In the genomic region with DNA sequence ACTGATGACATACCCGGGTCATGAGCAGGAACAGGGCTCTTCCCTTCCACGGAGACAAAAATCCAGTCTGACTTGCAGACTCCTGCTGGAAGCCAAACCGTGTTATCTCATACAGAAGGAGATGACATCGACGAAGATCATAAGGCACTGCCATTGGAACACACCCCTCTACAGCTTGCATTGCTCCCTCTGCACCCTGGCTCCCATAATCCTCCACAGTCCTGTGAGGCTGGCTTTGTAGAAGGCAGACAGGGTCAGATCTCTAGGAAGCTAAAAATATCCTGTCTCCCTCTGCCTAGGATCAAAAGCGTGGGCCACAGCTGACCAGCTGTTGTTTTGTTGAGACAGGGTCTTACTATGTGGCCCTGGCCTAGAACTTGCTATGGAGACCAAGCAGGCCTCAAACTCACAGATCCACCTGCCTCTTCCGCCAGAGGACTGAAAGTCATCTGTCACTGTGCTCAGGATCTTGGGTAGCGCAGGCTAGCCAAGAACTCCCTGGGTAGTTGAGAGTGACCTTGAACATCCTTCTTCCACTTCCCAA, we compare ENCODE assay signal across 15 mouse cellular contexts.
DNase-seq lines count a peak whose midpoint lies in the region; ATAC-seq and TF ChIP-seq lines count a peak whose summit lies in the region.
"Had no signal": no experiment of that assay in that cellular context is flagged by ENCODE, and none has a peak within 500 bp of the region (broad histone marks: within the 10 kb centered on the region; RNA-seq: fewer than 3 reads in every experiment).

No protein-coding gene starts in this region.

- TF ChIP-seq POLR2A in thymus, adult 2 months (IDR thresholded peaks at IDR 0.05; ENCODE audit: control insufficient read depth, extremely low read depth, insufficient read depth, low read length, poor library complexity), result no peak

- H3K9ac ChIP-seq in hindbrain, embryonic 13.5 days, result no peak overlapping the region
- H3K9ac ChIP-seq in hindbrain, embryonic 11.5 days (ENCODE audit: low read depth, low read length), result no peak overlapping the region
- H3K9ac ChIP-seq in lung, postnatal 0 days (replicated peaks; ENCODE audit: low read depth), result no peak overlapping the region
- H3K9ac ChIP-seq in heart, embryonic 13.5 days, result peak overlapping the region; percentile 61
- H3K9ac ChIP-seq: embryonic facial prominence, embryonic 12.5 days; liver, embryonic 12.5 days; midbrain, embryonic 15.5 days had no signal

- no peak for TF ChIP-seq CTCF in lung, postnatal 0 days (IDR thresholded peaks at IDR 0.05)
- TF ChIP-seq CTCF in thymus, adult 2 months (IDR thresholded peaks at IDR 0.05; ENCODE audit: borderline replicate concordance, control insufficient read depth, extremely low read depth, insufficient read depth, low read length, poor library complexity), result no peak

- H3K4me2 ChIP-seq in hindbrain, embryonic 13.5 days, result no peak overlapping the region
- no peak overlapping the region for H3K4me2 ChIP-seq in hindbrain, embryonic 11.5 days (replicated peaks; ENCODE audit: low read depth, low read length)
- no peak overlapping the region for H3K4me2 ChIP-seq in lung, postnatal 0 days (replicated peaks; ENCODE audit: low read depth, low read length)
- H3K4me2 ChIP-seq in heart, embryonic 13.5 days, result peak overlapping the region; percentile 57
- H3K4me2 ChIP-seq: embryonic facial prominence, embryonic 12.5 days; forebrain, embryonic 12.5 days; liver, embryonic 12.5 days; midbrain, embryonic 15.5 days had no signal

- no peak for TF ChIP-seq EP300 in lung, postnatal 0 days (IDR thresholded peaks at IDR 0.05)

- no peak for ATAC-seq in hindbrain, embryonic 13.5 days (ENCODE audit: low FRiP score)
- ATAC-seq in hindbrain, embryonic 11.5 days (ENCODE audit: low FRiP score), result no peak
- ATAC-seq in lung, postnatal 0 days, result peak; percentile 45
- ATAC-seq in heart, embryonic 13.5 days (ENCODE audit: extremely low read depth, insufficient number of reproducible peaks, low FRiP score, low TSS enrichment), result no peak
- ATAC-seq: liver, embryonic 12.5 days; midbrain, embryonic 15.5 days had no signal

- H3K4me3 ChIP-seq in hindbrain, embryonic 13.5 days, result no peak overlapping the region
- no peak overlapping the region for H3K4me3 ChIP-seq in hindbrain, embryonic 11.5 days (ENCODE audit: low read depth, low read length)
- H3K4me3 ChIP-seq in lung, postnatal 0 days (ENCODE audit: low read depth, low read length), result no peak overlapping the region
- peak overlapping the region; percentile 25; the same call in 1 of the 2 replicates for H3K4me3 ChIP-seq in heart, embryonic 13.5 days
- no peak overlapping the region for H3K4me3 ChIP-seq in thymus, adult 2 months (ENCODE audit: control insufficient read depth, insufficient read depth, low read length)
- H3K4me3 ChIP-seq: embryonic facial prominence, embryonic 12.5 days; forebrain, embryonic 12.5 days; liver, embryonic 12.5 days; midbrain, embryonic 15.5 days had no signal

- H3K4me1 ChIP-seq in hindbrain, embryonic 13.5 days (replicated peaks), result peaks cover 45% of the 10 kb centered on the region
- peaks cover 5% of the 10 kb centered on the region; the same call in 1 of the 2 replicates for H3K4me1 ChIP-seq in hindbrain, embryonic 11.5 days (replicated peaks; ENCODE audit: control insufficient read depth, insufficient read depth, low read length)
- peaks cover 3% of the 10 kb centered on the region; the same call in 1 of the 2 replicates for H3K4me1 ChIP-seq in lung, postnatal 0 days (ENCODE audit: insufficient read depth, low read depth, low read length)
- peaks cover 34% of the 10 kb centered on the region for H3K4me1 ChIP-seq in heart, embryonic 13.5 days
- peaks cover 11% of the 10 kb centered on the region for H3K4me1 ChIP-seq in thymus, adult 2 months (replicated peaks; ENCODE audit: control insufficient read depth, insufficient read depth, low read length)

- H3K27ac ChIP-seq in hindbrain, embryonic 13.5 days, result peak overlapping the region; percentile 78; the same call in 1 of the 2 replicates
- H3K27ac ChIP-seq in hindbrain, embryonic 11.5 days (ENCODE audit: low read depth, low read length), result no peak overlapping the region
- H3K27ac ChIP-seq in lung, postnatal 0 days (ENCODE audit: low read length), result no peak overlapping the region
- peak overlapping the region; percentile 89 for H3K27ac ChIP-seq in heart, embryonic 13.5 days (replicated peaks)
- H3K27ac ChIP-seq in thymus, adult 2 months (ENCODE audit: control insufficient read depth, insufficient read depth, low read length), result no peak overlapping the region
- H3K27ac ChIP-seq: embryonic facial prominence, embryonic 12.5 days; forebrain, embryonic 12.5 days; liver, embryonic 12.5 days; midbrain, embryonic 15.5 days had no signal

- H3K9me3 ChIP-seq in hindbrain, embryonic 13.5 days, result no peaks in the 10 kb centered on the region
- H3K9me3 ChIP-seq in hindbrain, embryonic 11.5 days (ENCODE audit: control insufficient read depth, low read length), result no peaks in the 10 kb centered on the region
- no peaks in the 10 kb centered on the region for H3K9me3 ChIP-seq in lung, postnatal 0 days (ENCODE audit: low read length)
- no peaks in the 10 kb centered on the region for H3K9me3 ChIP-seq in heart, embryonic 13.5 days
- H3K9me3 ChIP-seq: embryonic facial prominence, embryonic 12.5 days; forebrain, embryonic 12.5 days; G1E; liver, embryonic 12.5 days; midbrain, embryonic 15.5 days had no signal

- WGBS in hindbrain, embryonic 13.5 days, result 67% methylated on average over 8 of the region's 8 CpGs
- 65% methylated on average over 8 of the region's 8 CpGs for WGBS in hindbrain, embryonic 11.5 days
- whole genome bisulfite sequencing in lung, postnatal 0 days, result 31% methylated on average over 8 of the region's 8 CpGs
- WGBS in heart, embryonic 13.5 days, result 25% methylated on average over 8 of the region's 8 CpGs
- whole genome bisulfite sequencing in thymus, adult 2 months, result 83% methylated on average over 8 of the region's 8 CpGs

- H3K27me3 ChIP-seq in hindbrain, embryonic 13.5 days, result peaks cover 5% of the 10 kb centered on the region
- H3K27me3 ChIP-seq in hindbrain, embryonic 11.5 days (ENCODE audit: control insufficient read depth, insufficient read depth, low read length), result no peaks in the 10 kb centered on the region
- no peaks in the 10 kb centered on the region; the same call in 1 of the 2 replicates for H3K27me3 ChIP-seq in lung, postnatal 0 days (replicated peaks; ENCODE audit: insufficient read depth, low read length)
- H3K27me3 ChIP-seq in heart, embryonic 13.5 days (replicated peaks), result 0 out of 2 replicates have a peak, but pooled peaks cover 2% of the 10 kb centered on the region
- no peaks in the 10 kb centered on the region for H3K27me3 ChIP-seq in thymus, adult 2 months (ENCODE audit: control insufficient read depth, insufficient read depth, low read length)
- H3K27me3 ChIP-seq: midbrain, embryonic 15.5 days had no signal

- no peak for DNase-seq in hindbrain, embryonic 11.5 days (ENCODE audit: low spot score)
- peak; percentile 58 for DNase-seq in lung, postnatal 0 days (ENCODE audit: low spot score)
- no peak for DNase-seq in lung, postnatal 14 days
- peak; percentile 10 for DNase-seq in lung, postnatal 36 days
- no peak for DNase-seq in thymus, adult 2 months
- DNase-seq: cerebellum, postnatal 36 days; kidney, postnatal 10 days; right cerebral cortex, postnatal 25 days had no signal

- peaks cover 4% of the 10 kb centered on the region; the same call in 1 of the 2 replicates for H3K36me3 ChIP-seq in hindbrain, embryonic 13.5 days
- H3K36me3 ChIP-seq in hindbrain, embryonic 11.5 days (ENCODE audit: control insufficient read depth, insufficient read depth, low read length), result no peaks in the 10 kb centered on the region
- no peaks in the 10 kb centered on the region for H3K36me3 ChIP-seq in lung, postnatal 0 days (ENCODE audit: insufficient read depth, low read length)
- peaks cover 6% of the 10 kb centered on the region; the same call in 1 of the 2 replicates for H3K36me3 ChIP-seq in heart, embryonic 13.5 days
- no peaks in the 10 kb centered on the region for H3K36me3 ChIP-seq in thymus, adult 2 months (ENCODE audit: control insufficient read depth, insufficient read depth, low read length)
- H3K36me3 ChIP-seq: embryonic facial prominence, embryonic 12.5 days; forebrain, embryonic 12.5 days; midbrain, embryonic 15.5 days had no signal

Comparison
In these comparisons a context has a peak if more than half of its experiments do, and no peak if none do; other contexts are left out.
1. H3K27ac ChIP-seq: peak in hindbrain, embryonic 13.5 days (single experiment) and heart, embryonic 13.5 days (single experiment); none in hindbrain, embryonic 11.5 days (single experiment), lung, postnatal 0 days (single experiment) and thymus, adult 2 months (single experiment).
2. DNase-seq: peak in lung, postnatal 0 days (single experiment) and lung, postnatal 36 days (single experiment); none in hindbrain, embryonic 11.5 days (single experiment), lung, postnatal 14 days (single experiment) and thymus, adult 2 months (single experiment).